Mouse (Mus musculus) stomach, postnatal 0 days (tissue): ENCODE results near the gene Gnaz.

Experiments used
- CTCF ChIP-seq: IDR thresholded peaks from 2 replicates; pipeline ENCODE4 v1.5.1; 2016; ENCODE audit warnings: antibody characterized with exemption, low read depth, mild to moderate bottlenecking, moderate library complexity
- EP300 ChIP-seq: optimal IDR thresholded peaks from 2 replicates; pipeline ENCODE3; 2016; ENCODE audit warnings: antibody characterized with exemption

- TF ChIP-seq EP300 (no peak), CTCF (no peak)
Observed at GRCm38 (mm10) chr10:74976429-74976828, 9.5 kb downstream of the Gnaz start.
